Mouse (Mus musculus) inflammation-experienced regulatory T-cells, adult 16 weeks (primary cell): Measurements from ENCODE around the gene Gpr146. TPM values are rescaled to one million over a fixed set of nuclear protein-coding genes. Genes with fewer than 3 reads are reported as not detected.

Experiments
- polyA plus RNA-seq: library from polyadenylated mRNA; unstranded; fragments of 100-300 nt; shearing (Covaris generic); gene quantifications from one replicate; pipeline ENCODE4 v1.2.1, GENCODE M21; 2017

Gpr146 gene
- 9.2 TPM for polyA plus RNA-seq

GRCm38 (mm10) chr5:139377468-139378270 lies at the start of gene Gpr146:
Gene Gpr146 (plus strand): TSS chr5:139377697.

GRCm38 (mm10) chr5:139351134-139351533 lies 26.4 kb upstream of the Gpr146 start, which contains the start of gene Cox19:
Gene Cox19 (minus strand): TSS chr5:139351418.

GRCm38 (mm10) chr5:139352317-139352716 lies 25.2 kb upstream of the Gpr146 start, which contains the start of gene Cyp2w1:
Gene Cyp2w1 (plus strand): TSS chr5:139352617.

GRCm38 (mm10) chr5:139404801-139405401 lies 27.4 kb downstream of the Gpr146 start, which contains the start of gene C130050O18Rik:
Gene C130050O18Rik (plus strand): TSS chr5:139405280.

DNA sequence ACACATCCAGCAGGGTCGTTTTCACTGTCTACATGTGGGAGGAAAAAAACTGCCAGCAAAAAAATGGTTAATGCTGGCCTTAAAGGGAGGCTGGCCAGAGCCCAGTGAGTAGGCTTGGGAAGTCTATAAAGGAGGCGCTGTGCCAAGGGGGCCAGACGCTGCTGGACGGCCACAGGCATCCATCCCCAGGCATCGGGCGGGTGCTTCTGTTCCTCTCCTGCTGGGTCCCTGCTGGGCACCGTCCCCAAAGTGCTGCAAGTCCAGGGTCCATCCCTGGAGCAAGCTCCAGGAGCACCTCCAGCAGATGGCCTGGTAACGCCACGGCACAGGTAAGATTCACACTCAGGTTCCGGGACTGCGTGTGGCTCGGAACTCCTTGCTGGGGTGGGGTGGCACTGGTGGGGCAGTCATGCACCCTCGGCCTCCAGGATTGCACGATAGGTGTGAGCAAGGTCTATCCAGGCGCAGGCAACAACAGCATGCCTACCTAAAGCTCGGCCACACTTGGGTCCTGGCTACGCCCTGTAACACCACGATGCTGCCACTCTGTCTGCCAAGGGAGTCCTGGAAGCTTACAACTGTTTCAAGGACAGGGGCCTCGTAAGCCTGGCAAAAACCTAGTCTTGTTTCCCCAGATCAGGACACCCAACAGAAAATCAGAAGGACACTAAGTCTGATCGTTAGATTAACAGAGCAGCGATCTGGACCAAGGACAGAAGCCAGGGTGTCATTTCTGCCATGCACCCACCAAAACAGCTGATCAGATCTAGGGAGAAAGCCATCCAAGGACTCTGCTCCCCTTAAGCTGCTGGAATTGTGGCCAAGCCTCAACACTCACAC lies 45.7 kb downstream of the Gpr146 start, which contains the start of gene Gper1:
Gene Gper1, plus strand, starts transcription at position 126 of the 840 bp plus-strand sequence.

Other genes starting within 250 kb of the Gpr146 start
- 2.1 TPM for gene Prkar1b, start 227.7 kb upstream of the Gpr146 start, polyA plus RNA-seq
- 8.2 TPM for gene Dnaaf5, start 227.5 kb upstream of the Gpr146 start, polyA plus RNA-seq
- 60.6 TPM for gene Sun1, start 177.1 kb upstream of the Gpr146 start, polyA plus RNA-seq
- 14.8 TPM for gene Get4, start 125.4 kb upstream of the Gpr146 start, polyA plus RNA-seq
- gene Adap1, start 52.1 kb upstream of the Gpr146 start, polyA plus RNA-seq, result 2.8 TPM
- gene Cox19, start 26.3 kb upstream of the Gpr146 start, polyA plus RNA-seq, result 50.5 TPM
- not detected for gene Cyp2w1, start 25.1 kb upstream of the Gpr146 start, polyA plus RNA-seq
- 0.18 TPM for gene C130050O18Rik, start 27.6 kb downstream of the Gpr146 start, polyA plus RNA-seq
- not detected for gene Gper1, start 45.5 kb downstream of the Gpr146 start, polyA plus RNA-seq
- 7.1 TPM for gene 3110082I17Rik, start 82.8 kb downstream of the Gpr146 start, polyA plus RNA-seq
- 17.2 TPM for gene Zfand2a, start 106.9 kb downstream of the Gpr146 start, polyA plus RNA-seq
- gene Uncx, start 165.8 kb downstream of the Gpr146 start, polyA plus RNA-seq, result not detected